Mouse (Mus musculus): ENCODE results near the gene Bahd1.
A peak's percentile ranks its signal among the peaks of the same experiment; 100 is the strongest.

Bahd1 gene

DNA sequence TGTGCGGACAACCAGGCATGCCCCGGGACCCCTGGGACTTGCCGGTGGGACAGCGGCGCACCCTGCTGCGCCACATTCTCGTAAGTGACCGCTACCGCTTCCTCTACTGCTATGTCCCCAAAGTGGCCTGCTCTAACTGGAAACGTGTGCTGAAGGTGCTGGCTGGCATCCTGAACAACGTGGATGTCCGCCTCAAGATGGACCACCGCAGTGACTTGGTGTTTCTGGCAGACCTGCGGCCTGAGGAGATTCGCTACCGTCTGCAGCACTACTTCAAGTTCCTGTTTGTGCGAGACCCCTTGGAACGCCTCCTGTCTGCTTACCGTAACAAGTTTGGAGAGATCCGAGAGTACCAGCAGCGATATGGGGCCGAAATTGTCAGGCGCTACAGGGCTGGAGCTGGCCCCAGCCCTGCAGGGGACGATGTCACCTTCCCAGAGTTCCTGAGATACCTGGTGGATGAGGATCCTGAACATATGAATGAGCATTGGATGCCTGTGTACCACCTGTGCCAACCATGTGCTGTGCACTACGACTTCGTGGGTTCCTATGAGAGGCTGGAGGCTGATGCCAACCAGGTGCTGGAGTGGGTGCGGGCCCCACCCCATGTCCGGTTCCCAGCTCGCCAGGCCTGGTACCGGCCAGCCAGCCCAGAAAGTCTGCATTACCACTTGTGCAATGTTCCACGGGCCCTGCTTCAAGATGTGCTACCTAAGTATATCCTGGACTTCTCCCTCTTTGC is 27.0 kb downstream of the Bahd1 start:
- no peak for DNase-seq (ENCODE audit: low spot score in 2 of 2)

- DNase-seq (ENCODE audit: low spot score in 2 of 2): no peak
Measured at GRCm38 (mm10) chr2:118941341-118941740, 41.2 kb downstream of the Bahd1 start.

GRCm38 (mm10) chr2:118943232-118943631 is 43.1 kb downstream of the Bahd1 start:
- no peak for DNase-seq (ENCODE audit: low spot score in 2 of 2)

GRCm38 (mm10) chr2:118948818-118949217 is 48.6 kb downstream of the Bahd1 start:
- no peak for DNase-seq (ENCODE audit: low spot score in 2 of 2)

DNA sequence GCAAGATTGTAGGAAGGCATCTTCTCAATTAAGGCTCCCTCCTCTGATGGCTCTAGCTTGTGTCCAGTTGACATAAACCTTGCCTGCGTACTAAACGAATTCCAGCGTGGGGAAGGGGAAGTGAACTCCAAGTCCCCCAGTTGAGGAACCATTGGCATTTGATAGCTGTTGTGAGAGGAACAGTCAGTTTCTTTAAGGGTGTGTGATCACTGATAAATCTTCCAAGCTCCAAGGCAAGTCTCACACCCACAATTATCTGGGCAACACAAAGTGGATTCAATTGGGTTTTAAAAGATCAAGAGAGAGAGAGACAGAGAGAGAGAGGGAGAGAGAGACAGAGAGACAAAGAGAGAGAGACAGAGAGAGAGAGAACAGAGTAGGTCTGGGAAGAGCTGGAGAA is 49.5 kb downstream of the Bahd1 start:
- DNase-seq (ENCODE audit: low spot score in 2 of 2): no peak

DNA sequence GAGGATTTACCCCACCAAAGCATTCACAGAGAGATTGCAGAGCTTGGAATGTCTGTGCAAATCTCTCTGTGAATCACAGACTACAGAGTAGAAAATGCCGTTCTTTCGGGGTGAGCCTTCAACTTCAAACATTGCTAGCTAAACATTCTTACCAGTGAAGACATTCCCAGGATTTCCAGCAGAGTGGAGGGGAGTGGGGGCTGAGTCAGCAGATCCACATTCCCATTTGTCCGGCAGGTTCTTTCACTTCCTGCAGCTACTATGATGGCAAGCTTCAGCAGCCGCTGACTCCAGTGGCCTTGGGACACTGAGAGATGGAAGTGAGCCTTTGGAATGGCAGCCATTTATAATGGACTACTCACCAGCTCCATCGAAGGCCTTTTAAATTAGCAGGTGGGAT is 56.3 kb downstream of the Bahd1 start:
- DNase-seq (ENCODE audit: low spot score in 2 of 2): no peak

GRCm38 (mm10) chr2:118959644-118960043 is 59.5 kb downstream of the Bahd1 start:
- no peak for DNase-seq (ENCODE audit: low spot score in 2 of 2)

DNA sequence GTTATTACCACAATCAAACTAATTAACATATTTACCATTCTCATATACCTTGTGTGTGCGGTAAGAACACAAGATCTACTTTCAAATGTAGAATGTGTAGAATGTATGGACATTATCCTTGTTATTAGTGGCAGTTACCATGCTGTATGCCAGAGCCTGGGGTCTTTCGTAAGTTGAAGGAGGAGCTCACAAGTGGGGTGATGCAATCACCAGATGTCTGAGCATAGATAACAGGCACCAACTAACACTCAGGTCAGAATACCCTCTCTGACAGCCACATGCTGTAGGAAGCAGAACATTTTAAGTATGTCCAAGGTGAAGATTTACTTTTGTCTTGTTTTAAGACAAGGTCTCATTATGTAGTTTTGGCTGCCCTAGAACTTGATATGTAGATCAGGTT is 60.2 kb downstream of the Bahd1 start:
- DNase-seq (ENCODE audit: low spot score in 2 of 2): no peak

GRCm38 (mm10) chr2:118961546-118961945 is 61.4 kb downstream of the Bahd1 start:
- DNase-seq (ENCODE audit: low spot score in 2 of 2): no peak

DNA sequence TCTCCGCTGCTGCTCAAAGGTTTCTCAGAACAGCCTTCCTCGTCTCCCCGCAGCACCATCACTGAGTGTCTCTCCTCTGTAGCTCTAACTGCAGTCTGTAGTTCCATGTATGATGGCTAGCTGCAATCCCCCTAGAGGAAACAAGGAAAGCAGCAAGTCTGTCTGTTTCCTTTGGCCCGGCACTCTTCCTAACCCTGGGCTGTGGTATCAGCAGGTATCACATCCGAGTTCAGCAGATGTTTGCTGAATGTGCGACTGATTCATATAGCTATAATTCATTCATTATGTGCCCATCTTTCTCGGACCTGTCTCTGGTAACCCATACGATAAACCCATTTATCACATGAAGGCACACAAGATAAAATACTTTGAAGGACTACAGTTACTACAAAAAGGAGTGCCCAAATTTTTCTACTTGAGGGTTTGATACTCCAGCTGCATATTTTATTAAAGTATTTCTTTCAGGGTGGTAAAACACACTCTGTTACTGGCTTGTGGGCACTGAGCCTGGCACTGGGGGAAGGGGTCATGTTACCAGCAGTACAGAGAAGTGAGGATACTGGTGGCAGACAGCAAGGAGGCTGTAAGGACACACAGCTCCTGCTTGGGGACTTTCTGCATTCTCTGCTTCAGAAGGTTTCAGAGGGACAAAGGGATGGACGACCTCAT is 63.0 kb downstream of the Bahd1 start:
- DNase-seq (ENCODE audit: low spot score in 2 of 2): no peak

GRCm38 (mm10) chr2:118963676-118964012 is 63.5 kb downstream of the Bahd1 start:
- no peak for DNase-seq (ENCODE audit: low spot score in 2 of 2)

- no peak for DNase-seq (ENCODE audit: low spot score in 2 of 2)
Measured at GRCm38 (mm10) chr2:118969585-118970147, 69.5 kb downstream of the Bahd1 start.

GRCm38 (mm10) chr2:118972048-118972447 is 71.9 kb downstream of the Bahd1 start:
- no peak for DNase-seq (ENCODE audit: low spot score in 2 of 2)

DNA sequence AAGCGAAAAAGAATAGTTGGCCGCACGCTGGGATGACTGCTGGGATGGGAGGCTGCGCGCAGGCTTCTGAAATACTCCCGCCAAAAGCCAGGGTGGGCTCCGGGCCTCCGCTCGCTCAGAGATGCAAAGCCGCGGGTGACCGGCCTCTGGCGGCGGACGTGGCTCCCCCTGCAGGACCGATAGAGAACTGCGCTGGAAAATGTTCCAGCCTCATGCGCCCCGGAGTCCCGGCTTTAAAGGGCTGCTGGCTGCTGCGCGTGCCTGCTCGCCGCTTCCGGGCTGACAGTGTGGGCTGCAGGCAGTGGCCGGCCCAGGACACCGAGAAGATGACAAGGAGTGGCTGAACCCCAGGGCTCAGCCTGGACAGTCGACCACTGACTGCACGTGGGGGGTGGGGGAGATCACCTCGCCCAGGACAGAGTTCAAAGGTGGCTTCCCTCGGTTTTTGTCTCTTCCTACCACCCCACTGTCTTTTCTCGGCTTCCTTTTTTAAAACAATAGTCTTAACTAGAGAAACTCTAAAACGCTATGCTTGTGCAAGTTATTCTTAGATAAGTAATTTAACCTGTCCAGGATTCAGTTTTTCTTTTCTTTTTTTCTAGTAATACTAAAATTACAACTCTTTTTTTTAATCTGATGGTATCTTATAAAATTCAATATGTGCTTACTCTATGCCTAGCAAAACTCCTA is 72.7 kb downstream of the Bahd1 start:
- peak; percentile 80 to 83 for DNase-seq (ENCODE audit: low spot score in 2 of 2)

All from right cerebral cortex, adult 2 months (tissue).